ENCODE assay signal across 30 mouse cellular contexts in genomic region chr10:117438614-117439193, GRCm38 (mm10).
"Had no signal": no experiment of that assay in that cellular context is flagged by ENCODE, and none has a peak within 500 bp of the region (broad histone marks: within the 10 kb centered on the region; RNA-seq: fewer than 3 reads in every experiment).

No protein-coding gene starts in this region.

- H3K4me1 ChIP-seq: heart, embryonic 12.5 days had no signal

- H3K27me3 ChIP-seq: heart, embryonic 15.5 days; hindbrain, embryonic 15.5 days; intestine, embryonic 15.5 days; kidney, embryonic 15.5 days had no signal

- H3K4me3 ChIP-seq: heart, embryonic 10.5 days; heart, embryonic 12.5 days; heart, embryonic 13.5 days; heart, embryonic 15.5 days; hindbrain, embryonic 10.5 days; hindbrain, embryonic 12.5 days; hindbrain, embryonic 13.5 days; hindbrain, embryonic 15.5 days; intestine, embryonic 15.5 days; kidney, embryonic 15.5 days; layer of hippocampus, adult 2 months had no signal

- H3K27ac ChIP-seq: heart, embryonic 10.5 days; heart, embryonic 13.5 days; heart, embryonic 15.5 days; hindbrain, embryonic 10.5 days; hindbrain, embryonic 12.5 days; hindbrain, embryonic 13.5 days; hindbrain, embryonic 14.5 days; hindbrain, embryonic 15.5 days; hindbrain, postnatal 0 days; intestine, embryonic 15.5 days; kidney, embryonic 15.5 days; kidney, postnatal 0 days; layer of hippocampus, adult 2 months had no signal

- H3K36me3 ChIP-seq: heart, embryonic 10.5 days; heart, embryonic 12.5 days; heart, embryonic 13.5 days; heart, embryonic 15.5 days; hindbrain, embryonic 10.5 days; hindbrain, embryonic 12.5 days; hindbrain, embryonic 13.5 days; hindbrain, embryonic 15.5 days; intestine, embryonic 15.5 days; kidney, embryonic 15.5 days had no signal

- DNase-seq: heart, postnatal 10 days; heart, postnatal 14 days; heart, postnatal 36 days; heart, postnatal 4 days; kidney, adult 11 months; kidney, adult 18-20 months; kidney, adult 2 months; kidney, adult 8-10 months; kidney, adult 9 months; kidney, postnatal 10 days; kidney, postnatal 14 days; kidney, postnatal 25 days; kidney, postnatal 36 days; kidney, postnatal 4 days; layer of hippocampus, adult 9-11 months; layer of hippocampus, postnatal 36 days had no signal
